Mouse (Mus musculus) hindbrain, embryonic 10.5 days (tissue): ENCODE data around the gene Nup98. TPM values are rescaled to one million over a fixed set of nuclear protein-coding genes. Genes with fewer than 3 reads are reported as not detected.

Experiments used
- DNase-seq: peaks from one replicate; pipeline ENCODE4 v3.0.0-alpha.2; 2017; ENCODE audit warnings: low spot score
- H3K27ac ChIP-seq: fragments of 300-500 bp; sonication (generic); 2 replicates; pipeline ENCODE4 v1.5.1; 2016; ENCODE audit warnings: mild to moderate bottlenecking, moderate library complexity
- H3K27me3 ChIP-seq: fragments of 300-500 bp; sonication (generic); 2 replicates; pipeline ENCODE4 v1.6.1; 2016; ENCODE audit warnings: mild to moderate bottlenecking; ENCODE audit not compliant: poor library complexity, insufficient read depth, severe bottlenecking
- H3K36me3 ChIP-seq: fragments of 300-500 bp; sonication (generic); 2 replicates; pipeline ENCODE4 v1.6.1; 2016; ENCODE audit warnings: mild to moderate bottlenecking, moderate library complexity
- H3K4me1 ChIP-seq: fragments of 300-500 bp; sonication (generic); replicated peaks from 2 replicates; pipeline ENCODE4 v1.6.1; 2016; ENCODE audit warnings: mild to moderate bottlenecking
- H3K4me3 ChIP-seq: fragments of 300-500 bp; sonication (generic); 2 replicates; pipeline ENCODE4 v1.5.1; 2016; ENCODE audit warnings: mild to moderate bottlenecking, moderate library complexity
- H3K9me3 ChIP-seq: fragments of 300-500 bp; sonication (generic); 2 replicates; pipeline ENCODE4 v1.6.1; 2016; ENCODE audit warnings: mild to moderate bottlenecking, moderate library complexity
- WGBS: fragments of 180-500 bp; shearing (Covaris S2); methylation state at CpG from one replicate; pipeline ENCODE4 v1.1.7; 2016; 5-methylcytosine and 5-hydroxymethylcytosine counted together
- polyA plus RNA-seq: library from polyadenylated mRNA; unstranded; fragments of >200 nt; fragmentation: Nextera tagmentation; extraction: Ambion mirVana; gene quantifications from 2 replicates; pipeline ENCODE4 v1.2.1, GENCODE M21; 2016

Gene Nup98
- polyA plus RNA-seq, 1 experiment from 2014 or later: 36.9 TPM

- peaks cover 56% of the 10 kb centered on the region for H3K4me1 ChIP-seq
- 74% methylated on average over 5 of the region's 5 CpGs for WGBS
- no peak overlapping the region for H3K4me3 ChIP-seq
- no peak overlapping the region for H3K27ac ChIP-seq
- no peaks in the 10 kb centered on the region for H3K36me3 ChIP-seq
- H3K9me3 ChIP-seq: no peaks in the 10 kb centered on the region
- DNase-seq: no peak
- peaks cover 4% of the 10 kb centered on the region for H3K27me3 ChIP-seq
Measured at GRCm38 (mm10) chr7:102104126-102104525, 105.8 kb downstream of the Nup98 start.

- H3K36me3 ChIP-seq: no peaks in the 10 kb centered on the region
- H3K27me3 ChIP-seq: peaks cover 10% of the 10 kb centered on the region
- 83% methylated on average over 2 of the region's 2 CpGs for WGBS
- peaks cover 59% of the 10 kb centered on the region for H3K4me1 ChIP-seq
- no peak for DNase-seq
- no peaks in the 10 kb centered on the region for H3K9me3 ChIP-seq
- H3K27ac ChIP-seq: no peak overlapping the region
- H3K4me3 ChIP-seq: no peak overlapping the region
Measured at GRCm38 (mm10) chr7:102103555-102103954, 106.4 kb downstream of the Nup98 start.

- no peak for DNase-seq
- Histone ChIP-seq H3K27me3 (peaks cover 15% of the 10 kb centered on the region), H3K9me3 (no peaks in the 10 kb centered on the region), H3K4me3 (no peak overlapping the region), H3K4me1 (peaks cover 59% of the 10 kb centered on the region), H3K27ac (peak overlapping the region; percentile 70), H3K36me3 (no peaks in the 10 kb centered on the region)
- WGBS: 46% methylated on average over 6 of the region's 6 CpGs
Measured at GRCm38 (mm10) chr7:102102696-102103095, 107.3 kb downstream of the Nup98 start.

GRCm38 (mm10) chr7:102102241-102102640 lies 107.7 kb downstream of the Nup98 start:
- no peak for DNase-seq
- Histone ChIP-seq H3K9me3 (no peaks in the 10 kb centered on the region), H3K4me3 (no peak overlapping the region), H3K36me3 (no peaks in the 10 kb centered on the region), H3K27ac (peak overlapping the region; percentile 70), H3K27me3 (peaks cover 11% of the 10 kb centered on the region), H3K4me1 (peaks cover 56% of the 10 kb centered on the region)
- 50% methylated on average over 8 of the region's 8 CpGs for WGBS

DNA sequence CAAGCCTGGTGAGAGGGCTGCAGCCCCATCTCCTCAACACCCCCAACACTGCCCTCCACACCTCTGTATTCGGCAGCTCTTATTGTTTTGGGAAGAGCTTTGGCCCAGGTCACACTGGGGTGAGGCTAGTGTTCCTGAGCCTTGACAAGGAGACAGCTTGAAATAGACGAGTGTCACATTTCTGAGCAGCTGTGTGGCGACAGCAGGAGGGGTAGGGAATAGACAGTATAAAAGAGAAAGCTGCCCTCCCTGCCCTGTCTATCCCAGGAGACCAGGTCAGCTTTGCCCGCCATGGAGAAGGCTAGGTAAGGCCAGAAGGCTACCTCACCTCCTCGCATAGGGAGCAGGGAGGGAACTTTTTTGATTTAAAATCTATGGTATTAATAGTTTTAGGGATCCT lies 108.5 kb downstream of the Nup98 start, which contains the start of gene Art1:
Gene Art1, plus strand, starts transcription at position 257 of the 400 bp plus-strand sequence.
- DNase-seq: peak; percentile 32
- H3K27ac ChIP-seq: peak within 1 kb of the TSS; percentile 82
- 26% methylated on average over 5 of the region's 5 CpGs for WGBS
- 0 out of 2 replicates have a peak, but pooled peaks cover 2% of the 10 kb centered on the region for H3K36me3 ChIP-seq
- peak within 1 kb of the TSS; percentile 48; the same call in 1 of the 2 replicates for H3K4me3 ChIP-seq
- no peaks in the 10 kb centered on the region for H3K9me3 ChIP-seq
- H3K27me3 ChIP-seq: peaks cover 11% of the 10 kb centered on the region
- H3K4me1 ChIP-seq: peaks cover 49% of the 10 kb centered on the region

GRCm38 (mm10) chr7:102100868-102101267 lies 109.1 kb downstream of the Nup98 start:
- 66% methylated on average over 5 of the region's 5 CpGs for WGBS

DNA sequence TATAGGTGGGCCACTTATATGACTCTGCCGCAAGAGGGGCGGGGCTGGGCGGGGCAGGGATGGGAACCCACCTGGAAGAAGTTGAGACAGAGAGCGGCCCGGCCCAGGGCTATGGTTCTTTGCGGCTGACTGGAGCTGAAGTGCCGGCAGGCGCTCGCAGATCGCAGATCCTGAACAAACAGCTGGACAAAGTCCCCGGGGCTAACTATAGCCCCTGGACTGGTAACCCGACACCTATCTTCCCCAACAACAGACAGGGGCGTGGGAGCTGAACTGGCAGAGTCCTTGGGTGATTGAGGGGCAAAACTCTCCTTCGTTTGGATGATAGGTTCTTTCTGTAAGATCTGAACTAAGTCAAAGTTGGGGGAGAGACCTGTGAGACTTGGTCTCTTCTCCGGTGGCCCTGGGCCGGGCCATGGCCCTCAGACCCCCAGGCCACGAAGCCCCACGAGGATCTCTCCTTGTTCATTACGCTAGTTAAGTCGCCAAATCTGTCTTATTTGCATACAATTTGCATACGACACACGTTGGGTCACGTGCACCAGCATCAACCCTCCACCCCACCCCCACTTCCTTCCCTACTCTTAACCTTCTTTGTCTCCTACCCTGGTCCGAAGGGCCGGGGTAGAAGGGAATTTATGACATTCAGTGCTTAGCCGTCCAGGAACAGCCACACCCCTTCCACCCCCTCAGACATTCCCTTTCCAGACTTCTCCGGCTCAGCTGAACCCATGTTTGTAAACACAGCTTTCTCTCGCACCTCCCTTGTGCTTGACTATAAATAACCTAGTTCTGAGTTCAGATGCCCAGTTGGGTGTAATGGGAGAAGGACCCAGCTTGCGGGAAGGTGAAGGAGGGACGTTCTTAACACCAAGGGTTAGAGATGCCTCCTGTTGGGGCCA lies 110.0 kb downstream of the Nup98 start:
- H3K27me3 ChIP-seq: peaks cover 11% of the 10 kb centered on the region
- peak; percentile 66 for DNase-seq
- H3K36me3 ChIP-seq: peaks cover 12% of the 10 kb centered on the region; the same call in 1 of the 2 replicates
- H3K4me1 ChIP-seq: peaks cover 48% of the 10 kb centered on the region
- no peaks in the 10 kb centered on the region for H3K9me3 ChIP-seq
- peak overlapping the region; percentile 48 for H3K4me3 ChIP-seq
- WGBS: 4% methylated on average over 30 of the region's 30 CpGs
- peak overlapping the region; percentile 82 for H3K27ac ChIP-seq

More at GRCm38 (mm10) chr7:102100868-102101267, 109.1 kb downstream of the Nup98 start:
- Histone ChIP-seq H3K36me3 (peaks cover 4% of the 10 kb centered on the region; the same call in 1 of the 2 replicates), H3K9me3 (no peaks in the 10 kb centered on the region), H3K27ac (peak overlapping the region; percentile 82), H3K4me3 (0 out of 2 replicates have a peak overlapping the region, but pooled peaks have one; percentile 48), H3K4me1 (peaks cover 48% of the 10 kb centered on the region), H3K27me3 (peaks cover 11% of the 10 kb centered on the region)
- no peak for DNase-seq

GRCm38 (mm10) chr7:102087336-102087735 lies 122.6 kb downstream of the Nup98 start:
- H3K27ac ChIP-seq: no peak overlapping the region
- H3K4me3 ChIP-seq: no peak overlapping the region
- WGBS: 93% methylated on average over 4 of the region's 4 CpGs
- DNase-seq: no peak
- H3K4me1 ChIP-seq: no peaks in the 10 kb centered on the region
- no peaks in the 10 kb centered on the region for H3K27me3 ChIP-seq
- H3K36me3 ChIP-seq: peaks cover 80% of the 10 kb centered on the region
- peaks cover 3% of the 10 kb centered on the region; the same call in 1 of the 2 replicates for H3K9me3 ChIP-seq

DNA sequence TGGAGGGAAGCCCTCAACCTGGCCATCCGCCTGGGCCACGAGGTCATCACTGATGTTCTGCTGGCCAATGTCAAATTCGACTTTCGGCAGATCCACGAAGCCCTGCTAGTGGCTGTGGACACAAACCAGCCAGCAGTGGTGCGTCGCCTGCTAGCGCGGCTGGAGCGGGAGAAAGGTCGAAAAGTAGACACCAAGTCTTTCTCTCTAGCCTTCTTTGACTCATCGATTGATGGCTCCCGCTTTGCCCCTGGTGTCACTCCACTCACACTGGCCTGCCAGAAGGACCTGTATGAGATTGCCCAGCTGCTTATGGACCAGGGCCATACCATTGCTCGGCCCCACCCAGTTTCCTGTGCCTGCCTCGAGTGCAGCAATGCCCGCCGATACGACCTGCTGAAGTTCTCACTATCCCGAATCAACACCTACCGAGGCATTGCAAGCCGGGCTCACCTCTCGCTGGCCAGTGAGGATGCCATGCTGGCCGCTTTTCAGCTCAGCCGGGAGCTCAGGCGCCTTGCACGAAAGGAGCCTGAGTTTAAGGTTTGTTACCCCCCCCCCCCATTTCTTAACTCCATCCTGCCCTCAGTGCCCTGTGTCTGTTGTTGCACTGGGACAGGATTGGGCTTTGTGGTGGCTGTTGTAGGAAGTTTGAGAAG lies 125.8 kb downstream of the Nup98 start:
- H3K27me3 ChIP-seq: no peaks in the 10 kb centered on the region
- no peaks in the 10 kb centered on the region for H3K9me3 ChIP-seq
- no peak for DNase-seq
- H3K4me1 ChIP-seq: no peaks in the 10 kb centered on the region
- no peak overlapping the region for H3K27ac ChIP-seq
- no peak overlapping the region for H3K4me3 ChIP-seq
- peaks cover 89% of the 10 kb centered on the region for H3K36me3 ChIP-seq
- 93% methylated on average over 26 of the region's 26 CpGs for WGBS

DNA sequence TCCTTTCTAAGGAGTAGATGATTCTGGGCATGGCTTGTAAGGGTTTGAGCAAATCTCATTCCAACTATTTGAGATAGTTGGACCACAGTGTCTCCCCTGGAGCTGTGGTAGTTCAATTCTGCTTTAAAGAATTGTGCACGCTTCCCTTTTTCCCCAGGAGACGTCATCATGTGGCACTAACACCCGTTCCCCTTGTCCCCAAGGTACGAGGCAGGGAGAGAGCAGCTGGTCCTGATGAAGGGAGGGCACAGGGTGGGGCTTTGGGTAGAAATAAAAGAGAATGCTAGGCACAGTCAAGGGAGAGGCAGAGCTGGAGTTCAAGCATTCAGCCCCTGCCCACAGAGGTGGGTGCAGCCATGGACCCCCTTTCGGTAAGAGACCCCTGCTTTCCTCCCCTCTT lies 127.2 kb downstream of the Nup98 start, which contains the start of gene Trpc2:
Gene Trpc2, plus strand, starts transcription at position 301 of the 400 bp plus-strand sequence.
- H3K36me3 ChIP-seq: peaks cover 89% of the 10 kb centered on the region
- DNase-seq: no peak
- WGBS: 87% methylated on average over 5 of the region's 5 CpGs

DNA sequence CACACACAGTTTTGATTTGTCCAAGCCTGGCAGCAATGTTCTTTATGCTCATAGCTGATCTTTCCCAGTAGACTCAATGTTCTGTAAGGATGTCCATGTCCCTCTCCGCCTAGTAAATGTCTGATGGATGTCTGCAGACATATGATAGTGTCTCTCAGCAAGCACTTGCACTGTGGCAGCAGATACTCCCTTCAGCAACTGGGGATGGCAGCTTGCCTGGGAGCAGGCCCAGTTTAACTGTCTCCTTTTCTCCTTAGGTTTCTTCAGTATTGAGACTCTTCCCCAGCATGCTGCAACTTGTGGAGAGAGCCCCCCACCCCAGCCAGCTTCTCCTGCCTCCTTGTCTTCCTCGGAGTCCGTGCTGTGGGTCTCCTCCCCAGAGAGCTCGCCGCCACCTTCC lies 128.2 kb downstream of the Nup98 start:
- Histone ChIP-seq H3K4me1 (no peaks in the 10 kb centered on the region), H3K4me3 (no peak overlapping the region), H3K36me3 (peaks cover 92% of the 10 kb centered on the region), H3K27ac (no peak overlapping the region), H3K27me3 (no peaks in the 10 kb centered on the region), H3K9me3 (no peaks in the 10 kb centered on the region)
- no peak for DNase-seq
- WGBS: 94% methylated on average over 5 of the region's 5 CpGs

More for the DNA sequence above, 127.2 kb downstream of the Nup98 start, which contains the start of gene Trpc2:
- H3K27ac ChIP-seq: no peak within 1 kb of the TSS
- no peaks in the 10 kb centered on the region for H3K4me1 ChIP-seq
- no peak within 1 kb of the TSS for H3K4me3 ChIP-seq
- no peaks in the 10 kb centered on the region for H3K9me3 ChIP-seq
- no peaks in the 10 kb centered on the region for H3K27me3 ChIP-seq

- Histone ChIP-seq H3K9me3 (no peaks in the 10 kb centered on the region), H3K27ac (no peak overlapping the region), H3K4me1 (no peaks in the 10 kb centered on the region), H3K27me3 (no peaks in the 10 kb centered on the region), H3K36me3 (peaks cover 96% of the 10 kb centered on the region), H3K4me3 (no peak overlapping the region)
- WGBS: 92% methylated on average over 8 of the region's 8 CpGs
- no peak for DNase-seq
Measured at GRCm38 (mm10) chr7:102080311-102080710, 129.7 kb downstream of the Nup98 start.
